Mouse (Mus musculus): ENCODE data around the gene Baz2b. TPM values are rescaled to one million over a fixed set of nuclear protein-coding genes. Genes with fewer than 3 reads are reported as not detected.
A peak's percentile ranks its signal among the peaks of the same experiment; 100 is the strongest.

Baz2b gene
- total and polyA plus RNA-seq, 3 experiments: 5.7 to 11.4 TPM; not detected in 1

GRCm38 (mm10) chr2:60205795-60206194, 3.8 kb downstream of the Baz2b start:
- Histone ChIP-seq H3K79me2 (ENCODE audit: control insufficient read depth, insufficient read depth, low read length, poor library complexity) (peaks cover 25% of the 10 kb centered on the region), H3K27me3 (ENCODE audit: control insufficient read depth in 1 of 2, insufficient read depth in 2 of 2, low read length in 2 of 2) (no peaks in the 10 kb centered on the region), H3K27ac (ENCODE audit: control insufficient read depth, low read depth, low read length) (no peak overlapping the region), H3K36me3 (ENCODE audit: control insufficient read depth in 1 of 2, insufficient read depth in 2 of 2, low read length in 2 of 2) (peaks cover 0 to 34% of the 10 kb centered on the region in 2 experiments; a peak in 2 of 4 replicates), H3K9me3 (replicated peaks; ENCODE audit: insufficient read depth, low read length) (no peaks in the 10 kb centered on the region), H3K4me1 (ENCODE audit: control insufficient read depth in 1 of 2, insufficient read depth in 2 of 2, low read length in 2 of 2) (peaks cover 12 to 35% of the 10 kb centered on the region in 2 experiments), H3K9ac (ENCODE audit: control insufficient read depth, low read depth, low read length, poor library complexity, severe bottlenecking) (no peak overlapping the region), H3K4me3 (ENCODE audit: control insufficient read depth in 1 of 2, insufficient read depth in 1 of 2, low read depth in 2 of 2, low read length in 2 of 2) (no peak overlapping the region)
- no peak for DNase-seq (ENCODE audit: low read depth, low spot score)
- no peak for TF ChIP-seq SMC3 (IDR thresholded peaks at IDR 0.05; ENCODE audit: low read depth, low read length)
- TF ChIP-seq KAT2A (conservative IDR thresholded peaks at IDR 0.05; ENCODE audit: low read depth, low read length): no peak
- TF ChIP-seq POLR2A (IDR thresholded peaks at IDR 0.05; ENCODE audit: control insufficient read depth in 1 of 2, insufficient read depth in 1 of 2, low read depth in 1 of 2, low read length in 2 of 2, poor library complexity in 1 of 2): no peak
- no peak for TF ChIP-seq TCF12 (IDR thresholded peaks at IDR 0.05; ENCODE audit: low read depth, low read length)
- no peak for TF ChIP-seq ELF1 (IDR thresholded peaks at IDR 0.05; ENCODE audit: low read depth, low read length)
- TF ChIP-seq GATA1 (IDR thresholded peaks at IDR 0.05; ENCODE audit: low read depth, low read length): no peak
- TF ChIP-seq TBP (IDR thresholded peaks at IDR 0.05; ENCODE audit: low read depth, low read length): no peak
- TF ChIP-seq ZKSCAN1 (IDR thresholded peaks at IDR 0.05; ENCODE audit: low read depth, low read length): no peak
- no peak for TF ChIP-seq MEF2A (IDR thresholded peaks at IDR 0.05; ENCODE audit: extremely low read depth, insufficient replicate concordance, low read depth, low read length, poor library complexity, severe bottlenecking)
- no peak for TF ChIP-seq MYC (IDR thresholded peaks at IDR 0.05; ENCODE audit: low read depth, low read length)
- no peak for TF ChIP-seq POLR2AphosphoS2 (IDR thresholded peaks at IDR 0.05; ENCODE audit: low read length)
- TF ChIP-seq NELFE (IDR thresholded peaks at IDR 0.05; ENCODE audit: low read depth, low read length): no peak
- TF ChIP-seq MXI1 (IDR thresholded peaks at IDR 0.05; ENCODE audit: low read depth, low read length): no peak
- no peak for TF ChIP-seq POLR2AphosphoS5 (IDR thresholded peaks at IDR 0.05; ENCODE audit: borderline replicate concordance, low read depth, low read length)
- TF ChIP-seq E2F4 (IDR thresholded peaks at IDR 0.05; ENCODE audit: borderline replicate concordance, low read depth, low read length): no peak
- TF ChIP-seq JUND (IDR thresholded peaks at IDR 0.05; ENCODE audit: low read depth, low read length): no peak

- peak overlapping the region; percentile 3 to 20; a peak in 2 of 4 replicates for H3K4me3 ChIP-seq (ENCODE audit: control insufficient read depth in 1 of 2, insufficient read depth in 1 of 2, low read depth in 2 of 2, low read length in 2 of 2)
- no peak for TF ChIP-seq E2F4 (IDR thresholded peaks at IDR 0.05; ENCODE audit: borderline replicate concordance, low read depth, low read length)
- no peak for TF ChIP-seq GABPA (IDR thresholded peaks at IDR 0.05; ENCODE audit: low read depth, low read length)
- TF ChIP-seq MAX (IDR thresholded peaks at IDR 0.05; ENCODE audit: low read length): no peak
- TF ChIP-seq ZMIZ1 (IDR thresholded peaks at IDR 0.05; ENCODE audit: low read depth, low read length): no peak
- TF ChIP-seq CTCF (IDR thresholded peaks at IDR 0.05 in 2 of 3, conservative IDR thresholded peaks at IDR 0.05 in 1 of 3; ENCODE audit: control insufficient read depth in 1 of 3, insufficient read depth in 1 of 3, low read depth in 2 of 3, low read length in 3 of 3, poor library complexity in 1 of 3, severe bottlenecking in 1 of 3): no peak
- TF ChIP-seq MAFK (IDR thresholded peaks at IDR 0.05; ENCODE audit: borderline replicate concordance, low read depth, low read length): no peak
- TF ChIP-seq EP300 (IDR thresholded peaks at IDR 0.05; ENCODE audit: low read depth in 1 of 2, low read length in 2 of 2): 0 out of 4 replicates have a peak, but pooled peaks of 1 of the 2 experiments have one; percentile 43
- TF ChIP-seq ETS1 (IDR thresholded peaks at IDR 0.05; ENCODE audit: low read depth, low read length): peak; percentile 45; the same call in 1 of the 2 replicates
- peak; percentile 38 for TF ChIP-seq SIN3A (IDR thresholded peaks at IDR 0.05; ENCODE audit: low read length)
- TF ChIP-seq MYB (IDR thresholded peaks at IDR 0.05; ENCODE audit: low read depth, low read length): no peak
- peak; percentile 63; the same call in 1 of the 2 replicates for TF ChIP-seq TBP (IDR thresholded peaks at IDR 0.05; ENCODE audit: low read depth, low read length)
- peak in 1 of 2 experiments; percentile 50; a peak in 1 of 4 replicates for TF ChIP-seq POLR2A (IDR thresholded peaks at IDR 0.05; ENCODE audit: control insufficient read depth in 1 of 2, insufficient read depth in 1 of 2, low read depth in 1 of 2, low read length in 2 of 2, poor library complexity in 1 of 2)
- no peak for TF ChIP-seq RCOR1 (IDR thresholded peaks at IDR 0.05; ENCODE audit: low read depth, low read length)
- no peak for TF ChIP-seq JUND (IDR thresholded peaks at IDR 0.05; ENCODE audit: low read depth, low read length)
- TF ChIP-seq ZNF384 (IDR thresholded peaks at IDR 0.05; ENCODE audit: low read depth, low read length): no peak
- TF ChIP-seq ELF1 (IDR thresholded peaks at IDR 0.05; ENCODE audit: low read depth, low read length): no peak
- TF ChIP-seq KAT2A (conservative IDR thresholded peaks at IDR 0.05; ENCODE audit: low read depth, low read length): no peak
- TF ChIP-seq UBTF (IDR thresholded peaks at IDR 0.05; ENCODE audit: borderline replicate concordance, insufficient read depth, low read depth, low read length): no peak
- TF ChIP-seq HCFC1 (IDR thresholded peaks at IDR 0.05; ENCODE audit: low read depth, low read length): no peak
- TF ChIP-seq NRF1 (IDR thresholded peaks at IDR 0.05; ENCODE audit: insufficient read depth, low read depth, low read length, poor library complexity, severe bottlenecking): no peak
- TF ChIP-seq USF1 (IDR thresholded peaks at IDR 0.05; ENCODE audit: low read depth, low read length): no peak
Measured at GRCm38 (mm10) chr2:60204162-60204561, 5.5 kb downstream of the Baz2b start.

More at GRCm38 (mm10) chr2:60204162-60204561, 5.5 kb downstream of the Baz2b start:
- Histone ChIP-seq H3K27me3 (ENCODE audit: control insufficient read depth in 1 of 2, insufficient read depth in 2 of 2, low read length in 2 of 2) (no peaks in the 10 kb centered on the region), H3K4me1 (ENCODE audit: control insufficient read depth in 1 of 2, insufficient read depth in 2 of 2, low read length in 2 of 2) (peaks cover 12 to 33% of the 10 kb centered on the region in 2 experiments), H3K9me3 (replicated peaks; ENCODE audit: insufficient read depth, low read length) (no peaks in the 10 kb centered on the region), H3K36me3 (ENCODE audit: control insufficient read depth in 1 of 2, insufficient read depth in 2 of 2, low read length in 2 of 2) (peaks cover 0 to 34% of the 10 kb centered on the region in 2 experiments; a peak in 2 of 4 replicates), H3K9ac (ENCODE audit: control insufficient read depth, low read depth, low read length, poor library complexity, severe bottlenecking) (peak overlapping the region; percentile 41), H3K79me2 (ENCODE audit: control insufficient read depth, insufficient read depth, low read length, poor library complexity) (peaks cover 11% of the 10 kb centered on the region), H3K27ac (ENCODE audit: control insufficient read depth, low read depth, low read length) (peak overlapping the region; percentile 67)
- peak; percentile 82 for DNase-seq (ENCODE audit: low read depth, low spot score)
